Comparison of ENCODE assay signal across 9 mouse cellular contexts in genomic region chr15:89548837-89549236, GRCm38 (mm10). TPM values are rescaled to one million over a fixed set of nuclear protein-coding genes. Genes with fewer than 3 reads are reported as not detected.
DNase-seq lines count a peak whose midpoint lies in the region; ATAC-seq and TF ChIP-seq lines count a peak whose summit lies in the region.
"Had no signal": no experiment of that assay in that cellular context is flagged by ENCODE, and none has a peak within 500 bp of the region (broad histone marks: within the 10 kb centered on the region; RNA-seq: fewer than 3 reads in every experiment).

No protein-coding gene starts in this region.

- H3K9ac ChIP-seq in lung, embryonic 14.5 days: no peak overlapping the region
- H3K9ac ChIP-seq in midbrain, embryonic 12.5 days (replicated peaks): no peak overlapping the region

- H3K27ac ChIP-seq in lung, embryonic 14.5 days (ENCODE audit: low read depth): no peak overlapping the region
- H3K27ac ChIP-seq in forebrain, embryonic 10.5 days: peak overlapping the region; percentile 74
- no peak overlapping the region for H3K27ac ChIP-seq in midbrain, embryonic 12.5 days (replicated peaks)

- H3K4me2 ChIP-seq in lung, embryonic 14.5 days: peak overlapping the region; percentile 66; the same call in 1 of the 2 replicates
- H3K4me2 ChIP-seq in midbrain, embryonic 12.5 days (replicated peaks): peak overlapping the region; percentile 52

- H3K4me1 ChIP-seq in lung, embryonic 14.5 days (ENCODE audit: insufficient read depth): no peaks in the 10 kb centered on the region
- H3K4me1 ChIP-seq in forebrain, embryonic 10.5 days: peaks cover 22% of the 10 kb centered on the region
- H3K4me1 ChIP-seq in midbrain, embryonic 12.5 days: peaks cover 22% of the 10 kb centered on the region

- H3K9me3 ChIP-seq in lung, embryonic 14.5 days (ENCODE audit: low read depth, low read length): no peaks in the 10 kb centered on the region
- H3K9me3 ChIP-seq in forebrain, embryonic 10.5 days: no peaks in the 10 kb centered on the region
- no peaks in the 10 kb centered on the region for H3K9me3 ChIP-seq in midbrain, embryonic 12.5 days

- H3K4me3 ChIP-seq in lung, embryonic 14.5 days (ENCODE audit: low read depth, low read length): no peak overlapping the region
- peak overlapping the region; percentile 50 for H3K4me3 ChIP-seq in forebrain, embryonic 10.5 days
- H3K4me3 ChIP-seq in midbrain, embryonic 12.5 days: no peak overlapping the region; the same call in 1 of the 2 replicates

- 48% methylated on average over 11 of the region's 11 CpGs for WGBS in lung, embryonic 14.5 days
- 38% methylated on average over 11 of the region's 11 CpGs for WGBS in forebrain, embryonic 10.5 days
- WGBS in midbrain, embryonic 12.5 days: 35% methylated on average over 11 of the region's 11 CpGs

- peaks cover 43% of the 10 kb centered on the region; the same call in 1 of the 2 replicates for H3K36me3 ChIP-seq in lung, embryonic 14.5 days (ENCODE audit: insufficient read depth)
- H3K36me3 ChIP-seq in forebrain, embryonic 10.5 days (replicated peaks): peaks cover 25% of the 10 kb centered on the region
- peaks cover 12% of the 10 kb centered on the region for H3K36me3 ChIP-seq in midbrain, embryonic 12.5 days

- no peak for TF ChIP-seq CTCF in lung, embryonic 14.5 days (IDR thresholded peaks at IDR 0.05; ENCODE audit: low read depth)

- ATAC-seq in lung, embryonic 14.5 days (ENCODE audit: insufficient read depth): 0 out of 2 replicates have a peak, but pooled peaks have one; percentile 2
- ATAC-seq in midbrain, embryonic 12.5 days (ENCODE audit: low FRiP score, low read depth): peak; percentile 61
- ATAC-seq in inflammation-experienced regulatory T-cells, adult 6 months: no peak
- no peak for ATAC-seq in megakaryocyte progenitor cell, adult 5-6 weeks (replicated peaks; ENCODE audit: poor library complexity)

- H3K27me3 ChIP-seq in lung, embryonic 14.5 days (ENCODE audit: insufficient read depth, low read length): no peaks in the 10 kb centered on the region
- peaks cover 47% of the 10 kb centered on the region for H3K27me3 ChIP-seq in forebrain, embryonic 10.5 days (ENCODE audit: poor library complexity, severe bottlenecking)
- peaks cover 38% of the 10 kb centered on the region for H3K27me3 ChIP-seq in midbrain, embryonic 12.5 days

- DNase-seq in adrenal gland, postnatal 25 days: peak; percentile 49
- no peak for DNase-seq in adrenal gland, postnatal 10 days
- no peak for DNase-seq in lung, embryonic 14.5 days
- DNase-seq in lung, postnatal 25 days (ENCODE audit: low spot score): no peak
- DNase-seq in forebrain, embryonic 10.5 days (ENCODE audit: extremely low spot score, low spot score): no peak

RNA-seq across cellular contexts. Expression of gene Acr, which starts 19.3 kb away (rescaled TPM):
- total RNA-seq in adrenal gland, postnatal 25 days (2021): 0.46 TPM in 1 of 2 replicates, not detected in the other
- total RNA-seq in adrenal gland, postnatal 10 days (2021): under 1 TPM; 0.45 to 0.76 TPM
- polyA plus RNA-seq in lung, embryonic 14.5 days (2014; fragmentation: Nextera tagmentation; extraction: Ambion mirVana): 0.16 TPM in 1 of 2 replicates, not detected in the other
- polyA plus RNA-seq in forebrain, embryonic 10.5 days (2016; fragmentation: Nextera tagmentation; extraction: Ambion mirVana): 0.27 TPM in 1 of 2 replicates, not detected in the other
- 0.74 and 1.3 TPM in 2 replicates for polyA plus RNA-seq in midbrain, embryonic 12.5 days (2016; fragmentation: Nextera tagmentation; extraction: Ambion mirVana)
- polyA plus RNA-seq in inflammation-experienced regulatory T-cells, adult 6 months (2017; shearing (Covaris generic)): not detected
- not detected in 2 replicates for total RNA-seq in megakaryocyte progenitor cell, adult 5-6 weeks (2015)
- total RNA-seq in megakaryocyte progenitor cell, adult 5-6 weeks (2017): not detected in 2 replicates
- total RNA-seq: common myeloid progenitor, adult 5-6 weeks had no signal

RNA-seq across cellular contexts. Expression of gene Rabl2, which starts 42.9 kb away (rescaled TPM):
- total RNA-seq in adrenal gland, postnatal 25 days (2021): 13.2 and 16.2 TPM in 2 replicates
- 10 to 100 TPM in 1 of 2 experiments, 1 to 10 TPM in 1; 9.2 to 11.1 TPM for total RNA-seq in adrenal gland, postnatal 10 days (2021)
- polyA plus RNA-seq in lung, embryonic 14.5 days (2014; fragmentation: Nextera tagmentation; extraction: Ambion mirVana): 53.8 and 55.3 TPM in 2 replicates
- 73.0 and 78.6 TPM in 2 replicates for polyA plus RNA-seq in forebrain, embryonic 10.5 days (2016; fragmentation: Nextera tagmentation; extraction: Ambion mirVana)
- 70.5 and 77.8 TPM in 2 replicates for polyA plus RNA-seq in midbrain, embryonic 12.5 days (2016; fragmentation: Nextera tagmentation; extraction: Ambion mirVana)
- polyA plus RNA-seq in inflammation-experienced regulatory T-cells, adult 6 months (2017; shearing (Covaris generic)): 1 to 10 TPM; 1.5 to 2.2 (median 1.5) TPM
- total RNA-seq in megakaryocyte progenitor cell, adult 5-6 weeks (2015): 14.3 and 17.1 TPM in 2 replicates
- total RNA-seq in megakaryocyte progenitor cell, adult 5-6 weeks (2017): 7.4 and 11.2 TPM in 2 replicates

RNA-seq across cellular contexts. Expression of gene Shank3, which starts 49.4 kb away (rescaled TPM):
- total RNA-seq in adrenal gland, postnatal 25 days (2021): 34.3 and 52.2 TPM in 2 replicates
- total RNA-seq in adrenal gland, postnatal 10 days (2021): 10 to 100 TPM; 54.1 to 67.5 TPM
- polyA plus RNA-seq in lung, embryonic 14.5 days (2014; fragmentation: Nextera tagmentation; extraction: Ambion mirVana): 3.2 and 3.9 TPM in 2 replicates
- polyA plus RNA-seq in forebrain, embryonic 10.5 days (2016; fragmentation: Nextera tagmentation; extraction: Ambion mirVana): 2.2 and 3.0 TPM in 2 replicates
- polyA plus RNA-seq in midbrain, embryonic 12.5 days (2016; fragmentation: Nextera tagmentation; extraction: Ambion mirVana): 6.9 and 8.0 TPM in 2 replicates
- not detected for polyA plus RNA-seq in inflammation-experienced regulatory T-cells, adult 6 months (2017; shearing (Covaris generic))
- total RNA-seq in megakaryocyte progenitor cell, adult 5-6 weeks (2015): 1.8 and 4.2 TPM in 2 replicates
- total RNA-seq in megakaryocyte progenitor cell, adult 5-6 weeks (2017): 1.3 and 3.1 TPM in 2 replicates

Comparison
In these comparisons a context has a peak if more than half of its experiments do, and no peak if none do; other contexts are left out.
1. ATAC-seq: peak in lung, embryonic 14.5 days (single experiment) and midbrain, embryonic 12.5 days (single experiment); none in inflammation-experienced regulatory T-cells, adult 6 months (single experiment) and megakaryocyte progenitor cell, adult 5-6 weeks (single experiment).
2. RNA of gene Rabl2, which starts 42.9 kb away (polyA plus RNA-seq): 73.0 to 78.6 TPM in forebrain, embryonic 10.5 days, 70.5 to 77.8 TPM in midbrain, embryonic 12.5 days and 53.8 to 55.3 TPM in lung, embryonic 14.5 days; 1.5 to 2.2 TPM in inflammation-experienced regulatory T-cells, adult 6 months; every median in the first group is over 10 times any median in the second.